Mouse (Mus musculus): ENCODE data around the gene Zfp296. TPM values are rescaled to one million over a fixed set of nuclear protein-coding genes. Genes with fewer than 3 reads are reported as not detected.

Gene Zfp296
- 0.17 and 0.34 TPM in 2 replicates for polyA plus RNA-seq (2015; fragmentation: Nextera tagmentation; extraction: Ambion mirVana)

DNA sequence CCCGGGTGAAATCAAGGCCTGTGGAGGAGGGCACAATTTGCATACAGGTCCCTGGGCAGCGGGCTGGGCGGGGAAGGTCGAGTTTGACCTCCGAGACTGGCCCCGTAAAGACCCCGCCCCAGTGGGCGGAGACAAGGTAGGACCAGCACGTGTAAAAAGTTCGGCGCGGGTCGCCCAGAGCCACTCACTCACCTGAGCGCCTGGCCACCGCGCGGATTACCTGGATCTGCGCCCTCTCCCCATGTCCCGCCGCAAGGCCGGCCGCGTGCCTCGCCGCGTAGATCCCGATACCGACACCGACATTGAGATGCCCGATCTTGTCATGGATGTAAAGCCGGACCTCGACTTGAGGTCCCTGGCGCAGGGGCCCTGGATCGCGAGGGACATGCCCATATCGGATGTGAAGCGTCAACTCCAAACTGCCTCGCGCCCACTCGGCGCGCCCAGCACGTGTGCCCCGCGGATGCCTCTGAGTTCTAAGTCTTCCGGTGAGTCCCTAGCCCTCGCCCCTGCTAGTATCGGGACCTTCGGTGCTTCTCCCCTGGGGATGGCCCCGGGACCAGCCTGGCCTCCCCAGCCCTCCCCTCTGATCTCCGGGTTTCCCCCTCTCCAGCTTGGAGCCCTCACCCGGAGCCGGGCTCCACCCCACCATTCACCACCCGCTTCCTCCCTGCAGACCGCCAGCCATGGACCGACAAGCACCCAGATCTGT lies at the start of gene Zfp296, which contains the start of gene Gemin7:
Gene Zfp296 (plus strand): TSS at position 147 of the 712 bp plus-strand sequence.
Gene Gemin7 (minus strand): TSS at position 455 of the 712 bp plus-strand sequence.
- ATAC-seq (replicated peaks; ENCODE audit: low FRiP score, low read depth), result no peak
- Histone ChIP-seq H3K9me3 (replicated peaks; ENCODE audit: low read length) (no peaks in the 10 kb centered on the region), H3K27ac (no peak within 1 kb of the TSS), H3K4me1 (replicated peaks; ENCODE audit: insufficient read depth, low read length) (peaks cover 9% of the 10 kb centered on the region), H3K9ac (ENCODE audit: low read depth, low read length) (peak within 1 kb of the TSS; percentile 40), H3K27me3 (ENCODE audit: insufficient read depth, low read length) (peaks cover 13% of the 10 kb centered on the region; the same call in 1 of the 2 replicates), H3K36me3 (ENCODE audit: insufficient read depth, low read length) (peaks cover 9% of the 10 kb centered on the region; the same call in 1 of the 2 replicates), H3K4me3 (replicated peaks; ENCODE audit: low read depth, low read length) (peak within 1 kb of the TSS; percentile 30), H3K4me2 (ENCODE audit: low read length) (peak within 1 kb of the TSS; percentile 73)
- TF ChIP-seq CTCF (IDR thresholded peaks at IDR 0.05; ENCODE audit: low read depth), result no peak
- DNase-seq (ENCODE audit: low spot score), result no peak
- under 1% methylated on average over 54 of the region's 56 CpGs for WGBS

DNA sequence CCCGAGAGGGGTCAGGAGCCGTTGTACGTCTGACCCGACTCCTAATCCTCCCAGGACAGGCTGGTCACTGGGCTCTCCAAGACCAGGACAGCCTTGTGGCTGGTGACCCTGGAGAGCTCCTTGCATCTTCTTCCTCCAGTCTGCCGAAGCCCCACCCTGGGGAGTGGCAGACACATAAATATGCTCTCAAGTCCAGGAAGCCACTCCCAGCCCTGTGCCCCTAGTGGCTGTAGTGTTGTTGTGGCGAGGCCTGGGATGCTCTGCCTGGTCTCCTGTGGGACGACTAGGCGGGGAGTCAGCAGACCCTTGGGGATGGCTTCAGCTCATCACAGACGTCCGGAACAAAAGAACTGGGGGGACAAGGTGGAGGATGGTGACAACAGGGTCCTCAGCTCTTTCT lies 46.0 kb upstream of the Zfp296 start:
- H3K36me3 ChIP-seq (ENCODE audit: insufficient read depth, low read length), result peaks cover 49% of the 10 kb centered on the region
- H3K27ac ChIP-seq, result no peak overlapping the region
- no peak overlapping the region for H3K4me2 ChIP-seq (ENCODE audit: low read length)
- no peak overlapping the region for H3K4me3 ChIP-seq (replicated peaks; ENCODE audit: low read depth, low read length)
- ATAC-seq (replicated peaks; ENCODE audit: low FRiP score, low read depth) (0 out of 2 replicates have a peak, but pooled peaks have one; percentile 21), DNase-seq (ENCODE audit: low spot score) (no peak)
- TF ChIP-seq CTCF (IDR thresholded peaks at IDR 0.05; ENCODE audit: low read depth), result peak; percentile 35; the same call in 1 of the 2 replicates
- WGBS, result 67% methylated on average over 10 of the region's 10 CpGs
- H3K9me3 ChIP-seq (replicated peaks; ENCODE audit: low read length), result no peaks in the 10 kb centered on the region
- no peaks in the 10 kb centered on the region for H3K4me1 ChIP-seq (replicated peaks; ENCODE audit: insufficient read depth, low read length)
- H3K27me3 ChIP-seq (ENCODE audit: insufficient read depth, low read length), result no peaks in the 10 kb centered on the region
- H3K9ac ChIP-seq (ENCODE audit: low read depth, low read length), result no peak overlapping the region

DNA sequence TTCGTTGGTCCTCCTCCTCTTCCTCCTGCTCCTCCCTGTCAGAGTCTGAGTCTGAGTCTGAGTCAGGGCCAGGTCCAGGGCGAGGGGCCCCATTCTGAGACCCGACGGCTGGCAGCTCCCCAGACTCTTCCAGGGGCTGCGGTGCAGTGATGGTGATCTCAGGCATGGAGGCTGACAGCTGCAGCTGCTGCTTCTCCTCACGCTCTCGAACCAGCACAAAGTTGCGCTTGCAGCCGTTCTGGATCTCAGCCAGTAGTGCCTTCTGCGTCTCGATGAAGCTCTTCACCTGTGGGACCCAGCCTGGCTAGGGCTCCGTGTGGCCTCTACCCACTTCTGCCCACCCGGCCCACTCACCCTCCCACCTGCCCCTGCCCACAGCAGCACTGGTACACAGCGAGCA lies 44.8 kb upstream of the Zfp296 start:
- H3K4me1 ChIP-seq (replicated peaks; ENCODE audit: insufficient read depth, low read length), result no peaks in the 10 kb centered on the region
- H3K36me3 ChIP-seq (ENCODE audit: insufficient read depth, low read length), result peaks cover 49% of the 10 kb centered on the region
- no peak overlapping the region for H3K9ac ChIP-seq (ENCODE audit: low read depth, low read length)
- ATAC-seq (replicated peaks; ENCODE audit: low FRiP score, low read depth), result no peak
- H3K9me3 ChIP-seq (replicated peaks; ENCODE audit: low read length), result no peaks in the 10 kb centered on the region
- DNase-seq (ENCODE audit: low spot score), result no peak
- WGBS, result 84% methylated on average over 14 of the region's 14 CpGs
- no peak overlapping the region for H3K27ac ChIP-seq
- no peak overlapping the region for H3K4me3 ChIP-seq (replicated peaks; ENCODE audit: low read depth, low read length)
- no peak for TF ChIP-seq CTCF (IDR thresholded peaks at IDR 0.05; ENCODE audit: low read depth)
- H3K27me3 ChIP-seq (ENCODE audit: insufficient read depth, low read length), result no peaks in the 10 kb centered on the region
- no peak overlapping the region for H3K4me2 ChIP-seq (ENCODE audit: low read length)

DNA sequence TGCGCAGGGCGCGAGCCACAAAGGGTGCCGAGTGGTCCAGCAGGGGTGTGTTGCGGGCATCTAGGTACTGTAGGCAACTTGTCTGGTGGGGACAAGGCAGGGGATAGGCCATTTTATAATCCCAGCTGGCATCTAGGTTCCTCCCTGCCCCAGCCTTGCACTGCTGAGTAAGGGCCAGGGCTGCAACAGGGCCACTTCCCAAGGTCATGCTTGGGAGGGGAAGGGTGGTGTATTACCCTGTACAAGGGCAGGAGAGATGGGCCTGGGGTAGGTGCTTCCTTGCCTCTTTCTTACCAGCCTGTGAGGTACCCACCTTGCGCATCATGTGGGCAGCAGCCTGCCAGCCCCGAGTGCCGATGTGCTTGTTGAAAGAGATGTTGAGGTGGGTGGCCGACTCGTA lies 42.4 kb upstream of the Zfp296 start:
- Histone ChIP-seq H3K9ac (ENCODE audit: low read depth, low read length) (no peak overlapping the region), H3K36me3 (ENCODE audit: insufficient read depth, low read length) (peaks cover 44% of the 10 kb centered on the region), H3K4me2 (ENCODE audit: low read length) (no peak overlapping the region), H3K4me1 (replicated peaks; ENCODE audit: insufficient read depth, low read length) (no peaks in the 10 kb centered on the region), H3K27me3 (ENCODE audit: insufficient read depth, low read length) (no peaks in the 10 kb centered on the region), H3K4me3 (replicated peaks; ENCODE audit: low read depth, low read length) (no peak overlapping the region), H3K9me3 (replicated peaks; ENCODE audit: low read length) (no peaks in the 10 kb centered on the region), H3K27ac (no peak overlapping the region)
- WGBS, result 95% methylated on average over 10 of the region's 10 CpGs
- no peak for TF ChIP-seq CTCF (IDR thresholded peaks at IDR 0.05; ENCODE audit: low read depth)
- ATAC-seq (replicated peaks; ENCODE audit: low FRiP score, low read depth) (no peak), DNase-seq (ENCODE audit: low spot score) (no peak)

DNA sequence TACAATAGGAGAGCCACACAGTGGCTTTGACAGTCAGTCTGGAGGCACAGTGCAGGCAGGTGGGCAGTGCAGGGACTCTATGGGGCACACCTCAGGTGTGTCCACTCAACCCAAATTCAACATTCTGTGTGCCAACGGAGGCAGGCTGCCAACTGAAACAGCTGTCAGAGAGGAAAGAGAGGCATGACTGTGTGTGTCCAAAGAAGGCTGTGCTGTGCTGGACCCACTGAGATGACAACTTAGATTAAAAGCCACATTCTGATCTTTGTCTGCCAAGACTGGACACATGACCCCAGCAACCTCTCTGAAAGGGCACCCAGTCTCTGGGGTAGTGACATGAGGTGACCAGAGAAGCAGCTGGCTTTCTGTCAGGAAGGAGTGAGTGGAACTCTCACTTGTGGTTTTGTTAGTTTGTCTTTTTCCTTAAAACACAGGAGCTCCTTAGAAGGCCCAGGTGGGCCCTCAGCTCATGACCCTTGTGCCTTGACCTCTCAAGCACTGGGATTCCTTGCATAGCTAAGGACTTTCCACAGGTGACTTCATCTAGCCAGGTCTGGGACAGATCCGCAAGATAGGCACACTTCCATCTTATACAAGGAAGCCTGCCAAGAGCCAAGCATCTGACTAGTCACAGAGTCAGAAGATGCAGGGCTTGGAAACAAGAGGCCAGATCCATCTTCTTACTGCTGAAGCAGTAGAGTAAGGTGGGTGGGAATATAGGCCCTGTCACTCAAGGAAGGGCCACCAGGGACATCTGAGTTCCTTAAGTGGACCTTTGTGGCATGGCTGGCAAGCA lies 36.1 kb upstream of the Zfp296 start:
- H3K4me3 ChIP-seq (replicated peaks; ENCODE audit: low read depth, low read length), result no peak overlapping the region
- no peak overlapping the region for H3K27ac ChIP-seq
- H3K9me3 ChIP-seq (replicated peaks; ENCODE audit: low read length), result no peaks in the 10 kb centered on the region
- ATAC-seq (replicated peaks; ENCODE audit: low FRiP score, low read depth) (no peak), DNase-seq (ENCODE audit: low spot score) (no peak)
- 0 out of 2 replicates have a peak overlapping the region, but pooled peaks have one; percentile 31 for H3K9ac ChIP-seq (ENCODE audit: low read depth, low read length)
- no peak overlapping the region for H3K4me2 ChIP-seq (ENCODE audit: low read length)
- no peak for TF ChIP-seq CTCF (IDR thresholded peaks at IDR 0.05; ENCODE audit: low read depth)
- peaks cover 4% of the 10 kb centered on the region; the same call in 1 of the 2 replicates for H3K4me1 ChIP-seq (replicated peaks; ENCODE audit: insufficient read depth, low read length)
- WGBS, result 77% methylated on average over 2 of the region's 2 CpGs
- no peaks in the 10 kb centered on the region for H3K36me3 ChIP-seq (ENCODE audit: insufficient read depth, low read length)
- no peaks in the 10 kb centered on the region for H3K27me3 ChIP-seq (ENCODE audit: insufficient read depth, low read length)

DNA sequence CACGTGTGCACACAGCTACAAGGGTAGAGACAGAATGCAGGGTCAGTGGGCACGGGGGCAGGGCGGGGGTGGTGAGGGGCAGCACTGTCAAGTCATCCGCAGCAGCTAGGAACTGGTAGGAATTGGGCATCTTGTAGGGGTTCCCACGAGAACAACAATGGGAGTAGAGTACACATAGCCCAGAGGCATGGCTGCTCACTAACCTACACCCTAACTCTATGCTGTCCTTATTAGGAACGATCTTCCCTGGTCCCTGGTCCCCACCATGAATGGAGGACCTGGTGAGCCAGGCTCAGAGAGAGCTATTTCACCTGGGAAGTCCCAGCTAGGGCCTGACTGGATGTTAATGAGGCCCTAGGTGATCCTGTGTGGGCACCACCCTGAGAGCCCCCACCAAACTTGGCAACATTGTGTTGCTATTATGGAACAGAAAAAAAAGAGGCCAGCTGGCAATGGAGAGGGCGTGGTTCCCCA lies 35.4 kb upstream of the Zfp296 start:
- H3K4me3 ChIP-seq (replicated peaks; ENCODE audit: low read depth, low read length), result no peak overlapping the region
- H3K9ac ChIP-seq (ENCODE audit: low read depth, low read length), result no peak overlapping the region
- H3K4me1 ChIP-seq (replicated peaks; ENCODE audit: insufficient read depth, low read length), result peaks cover 7% of the 10 kb centered on the region; the same call in 1 of the 2 replicates
- H3K36me3 ChIP-seq (ENCODE audit: insufficient read depth, low read length), result no peaks in the 10 kb centered on the region
- no peaks in the 10 kb centered on the region for H3K27me3 ChIP-seq (ENCODE audit: insufficient read depth, low read length)
- ATAC-seq (replicated peaks; ENCODE audit: low FRiP score, low read depth), result no peak
- TF ChIP-seq CTCF (IDR thresholded peaks at IDR 0.05; ENCODE audit: low read depth), result no peak
- H3K9me3 ChIP-seq (replicated peaks; ENCODE audit: low read length), result no peaks in the 10 kb centered on the region
- WGBS, result 56% methylated on average over 7 of the region's 7 CpGs
- no peak overlapping the region for H3K27ac ChIP-seq
- no peak overlapping the region for H3K4me2 ChIP-seq (ENCODE audit: low read length)
- DNase-seq (ENCODE audit: low spot score), result no peak
